Mouse (Mus musculus): Measurements from ENCODE around the gene Rnf151.

Gene Rnf151

DNA sequence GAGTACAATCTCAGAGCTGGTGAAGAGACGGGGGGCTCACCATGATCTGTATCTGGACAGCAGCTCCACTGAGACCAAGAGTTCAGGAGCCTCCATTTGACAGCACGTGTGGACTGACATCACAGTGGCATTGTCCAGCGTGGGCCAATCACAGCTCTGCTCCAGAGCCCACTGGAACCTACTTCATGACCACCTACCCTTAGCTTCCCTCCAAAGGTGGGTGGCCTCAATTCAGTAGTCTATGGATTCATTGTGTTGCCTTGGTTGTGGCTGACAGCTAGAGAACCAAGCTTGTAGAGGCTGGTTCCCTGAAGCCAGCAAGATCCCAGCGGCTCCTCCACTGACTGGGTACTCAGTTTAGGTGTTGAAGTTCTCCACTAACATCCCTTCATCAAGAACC, at the start of gene Rnf151, which contains the start of gene Rps2:
Rnf151 (minus strand) TSS at position 121 of the 400 bp plus-strand sequence.
Rps2 (plus strand) TSS at position 174 of the 400 bp plus-strand sequence.
- DNase-seq (ENCODE audit: low spot score): no peak

DNA sequence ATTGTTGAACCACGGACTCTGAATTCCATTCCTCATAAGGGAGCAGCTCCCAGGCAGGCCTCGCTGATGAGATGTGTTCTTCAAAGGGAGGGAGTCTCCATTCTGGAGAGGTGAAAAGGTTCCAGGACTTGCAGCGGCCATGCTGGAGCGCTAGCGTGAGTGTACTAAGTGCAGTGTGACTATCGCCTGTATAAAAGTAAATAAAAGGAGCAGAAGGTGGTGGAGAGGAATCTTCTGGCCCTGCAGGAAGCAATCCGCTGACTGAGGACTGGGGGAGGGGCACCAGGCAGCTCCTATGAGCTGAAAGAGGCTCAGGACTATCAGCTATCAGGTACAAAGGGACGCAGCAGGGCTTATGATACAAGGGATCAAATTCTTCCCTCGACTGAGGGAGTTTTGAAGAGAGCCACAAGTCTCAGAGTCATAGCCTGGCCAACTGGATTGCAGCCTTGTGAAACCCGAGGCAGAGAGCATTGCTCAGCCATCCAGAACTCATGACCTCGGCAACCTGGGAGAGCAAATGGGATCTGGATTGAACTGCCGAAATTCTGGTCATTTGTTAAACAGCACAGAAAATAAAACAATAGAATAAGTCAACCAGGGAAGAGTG, 48.5 kb upstream of the Rnf151 start:
- no peak for DNase-seq (ENCODE audit: low spot score)

DNA sequence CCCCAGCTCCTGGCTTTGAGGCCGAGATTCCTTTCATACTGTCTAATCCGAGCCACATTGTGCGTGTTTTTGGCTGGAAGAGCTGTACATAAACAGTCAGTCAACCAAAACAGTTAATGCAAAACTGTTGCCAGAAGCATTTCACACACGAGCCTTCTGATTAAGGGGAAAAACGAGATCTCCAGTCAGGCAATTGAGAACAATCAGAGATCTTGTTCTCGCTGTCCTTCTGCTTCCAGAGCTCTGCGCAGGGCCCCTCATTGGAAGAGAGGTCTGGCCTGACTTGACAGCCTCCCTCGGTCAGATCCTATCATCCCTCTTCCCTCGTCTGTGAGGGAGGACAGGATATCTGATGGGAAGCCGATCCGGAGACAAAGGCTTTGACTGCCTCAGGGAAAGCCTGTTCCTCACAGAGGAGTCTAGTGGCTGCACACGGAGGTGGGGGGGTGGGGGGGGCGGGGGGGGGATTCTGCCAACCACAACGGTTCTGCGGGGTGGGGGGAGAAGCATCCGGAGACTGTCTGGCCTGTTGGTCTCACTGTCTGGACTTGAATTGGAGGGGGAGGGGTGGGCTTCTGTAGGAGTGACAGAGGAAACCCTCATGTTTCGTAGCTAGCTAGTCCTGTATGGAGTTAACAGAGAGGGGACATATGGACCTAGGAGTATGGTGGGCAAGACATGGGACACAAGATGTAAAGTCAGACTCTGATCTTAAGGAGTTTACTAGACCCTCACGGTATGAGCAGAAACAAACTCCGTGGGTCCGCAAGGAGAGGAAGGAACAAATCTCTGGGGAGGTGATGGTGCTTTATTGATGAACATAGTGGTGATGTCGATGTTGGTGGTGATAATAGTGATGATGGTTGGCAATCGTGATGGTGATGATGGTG, 47.4 kb upstream of the Rnf151 start:
- peak; percentile 74 for DNase-seq (ENCODE audit: low spot score)

DNA sequence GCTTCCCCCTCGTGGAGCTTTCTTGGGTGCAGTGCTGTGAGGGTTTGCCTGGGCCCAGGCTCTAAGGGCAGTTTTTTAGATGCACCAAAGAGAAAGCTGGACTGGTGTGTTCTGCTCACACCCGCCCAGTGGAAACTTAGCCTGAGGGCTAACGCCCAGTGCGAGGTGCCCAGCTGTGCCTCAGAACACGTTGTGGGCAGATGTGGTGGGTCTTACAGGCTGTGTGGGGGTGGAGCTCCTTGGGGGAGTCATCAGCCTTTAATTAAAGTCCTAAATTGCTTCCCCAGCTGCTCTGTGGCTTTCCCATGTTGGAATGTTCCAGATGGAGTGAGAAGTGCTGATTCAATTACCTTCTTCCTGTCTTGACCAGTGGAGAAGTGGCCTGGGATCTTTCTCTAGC, 43.3 kb upstream of the Rnf151 start:
- DNase-seq (ENCODE audit: low spot score): peak; percentile 71

DNA sequence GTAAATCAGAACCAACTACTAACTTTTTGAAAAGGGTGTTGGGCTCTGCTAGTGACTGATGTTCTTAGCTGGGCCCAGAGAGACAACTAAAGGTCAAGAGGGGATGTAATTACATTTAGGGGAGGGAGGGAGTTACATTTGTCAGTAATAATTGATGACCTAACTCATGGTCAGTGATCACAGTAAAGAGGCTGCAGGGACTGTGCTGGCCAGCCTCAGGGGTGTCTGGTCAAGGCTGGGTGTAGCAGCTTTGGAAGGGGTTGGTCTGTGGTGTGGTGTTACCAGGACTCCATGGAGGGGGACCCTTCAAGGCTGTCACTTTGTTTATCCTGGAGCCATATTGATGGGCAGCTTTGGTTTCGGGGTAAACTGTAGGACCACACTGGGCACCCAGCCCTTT, 39.5 kb upstream of the Rnf151 start:
- DNase-seq (ENCODE audit: low spot score): no peak

DNA sequence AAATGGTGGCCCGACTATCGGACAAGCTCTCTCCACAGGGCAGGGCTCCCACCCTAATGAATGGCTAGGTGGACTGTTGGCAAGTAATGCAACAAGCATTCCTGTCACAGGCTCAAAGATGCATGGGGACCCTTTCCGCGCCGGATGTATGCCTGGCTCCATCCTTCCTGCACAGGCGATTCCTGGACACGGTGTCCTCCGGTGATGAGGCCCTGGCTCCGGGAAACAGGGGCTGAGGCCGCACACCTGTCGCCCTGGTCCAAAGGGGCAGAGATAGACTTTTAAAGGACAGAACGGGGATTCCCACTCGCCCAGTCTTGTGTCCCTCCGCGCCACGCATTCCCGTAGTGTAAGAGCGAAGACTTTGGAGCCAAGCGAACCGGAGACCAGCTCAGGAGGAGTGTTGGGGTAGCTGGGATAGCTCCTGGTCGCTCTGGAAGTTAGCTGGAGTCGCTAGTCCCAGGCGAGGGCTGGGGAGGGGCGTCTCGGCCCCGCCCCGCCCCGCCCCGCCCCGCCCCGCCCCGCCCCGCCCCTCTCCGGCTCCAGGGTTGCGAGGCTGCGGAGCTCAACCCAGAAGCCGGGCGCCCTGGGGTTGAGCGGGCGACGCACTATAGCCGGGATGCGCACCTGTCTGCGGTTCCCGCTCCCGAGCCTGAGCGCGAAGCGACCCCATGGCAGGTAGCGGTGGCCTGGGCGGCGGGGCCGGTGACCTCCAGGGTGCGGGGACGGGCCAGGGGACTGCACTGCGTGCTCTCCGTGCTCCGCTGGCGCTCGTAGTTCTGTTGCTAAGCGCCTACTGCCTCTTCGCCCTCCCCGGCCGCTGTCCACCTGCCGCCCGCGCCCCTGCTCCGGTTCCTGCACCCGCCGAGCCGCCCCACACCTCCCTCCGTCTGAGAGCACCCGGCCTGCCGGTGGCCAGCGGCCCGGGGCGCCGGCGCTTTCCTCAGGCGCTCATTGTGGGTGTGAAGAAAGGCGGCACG, 34.8 kb upstream of the Rnf151 start, which contains the start of gene Hs3st6:
Hs3st6 (plus strand) TSS at position 574 of the 980 bp plus-strand sequence.
- DNase-seq (ENCODE audit: low spot score): peak; percentile 72

DNA sequence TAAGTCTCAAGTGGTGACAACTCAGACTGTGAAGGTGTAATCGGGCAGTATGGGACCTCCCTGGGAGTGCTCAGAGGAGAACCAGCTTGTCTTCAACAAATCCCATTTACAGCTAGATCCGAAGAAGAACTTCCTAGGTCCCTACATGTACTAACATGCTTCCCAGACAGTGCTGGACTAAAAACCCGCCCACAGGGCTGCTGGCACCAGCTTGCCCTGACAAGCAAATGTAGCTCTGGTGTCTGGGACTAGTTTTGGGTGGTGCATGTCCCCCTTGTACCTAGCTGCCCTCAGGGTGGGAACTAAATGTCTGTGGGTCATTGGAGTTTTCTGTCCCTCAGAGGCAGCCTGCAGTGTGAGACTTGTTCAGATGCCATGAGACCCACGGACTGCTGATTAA, 33.7 kb upstream of the Rnf151 start:
- DNase-seq (ENCODE audit: low spot score): no peak

DNA sequence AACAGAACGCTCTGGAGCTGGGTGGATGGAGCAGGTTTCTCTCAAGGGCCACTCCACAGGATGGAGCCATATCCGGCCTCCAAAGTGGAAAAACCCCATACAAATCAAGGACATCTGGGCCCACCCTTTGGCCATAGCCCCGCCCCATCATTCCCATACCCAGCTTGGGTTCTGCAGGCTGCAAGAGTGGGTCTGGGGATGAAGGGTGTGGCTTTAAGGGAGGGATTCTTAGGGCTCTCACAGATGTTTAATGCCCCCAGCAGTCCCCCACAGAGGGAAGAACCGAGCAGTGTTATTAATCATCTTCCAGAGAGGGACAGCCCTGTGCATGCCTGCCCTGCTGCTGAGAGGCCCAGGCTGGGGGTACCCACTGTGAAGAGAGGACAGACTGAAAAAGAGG, 29.1 kb upstream of the Rnf151 start:
- no peak for DNase-seq (ENCODE audit: low spot score)

DNA sequence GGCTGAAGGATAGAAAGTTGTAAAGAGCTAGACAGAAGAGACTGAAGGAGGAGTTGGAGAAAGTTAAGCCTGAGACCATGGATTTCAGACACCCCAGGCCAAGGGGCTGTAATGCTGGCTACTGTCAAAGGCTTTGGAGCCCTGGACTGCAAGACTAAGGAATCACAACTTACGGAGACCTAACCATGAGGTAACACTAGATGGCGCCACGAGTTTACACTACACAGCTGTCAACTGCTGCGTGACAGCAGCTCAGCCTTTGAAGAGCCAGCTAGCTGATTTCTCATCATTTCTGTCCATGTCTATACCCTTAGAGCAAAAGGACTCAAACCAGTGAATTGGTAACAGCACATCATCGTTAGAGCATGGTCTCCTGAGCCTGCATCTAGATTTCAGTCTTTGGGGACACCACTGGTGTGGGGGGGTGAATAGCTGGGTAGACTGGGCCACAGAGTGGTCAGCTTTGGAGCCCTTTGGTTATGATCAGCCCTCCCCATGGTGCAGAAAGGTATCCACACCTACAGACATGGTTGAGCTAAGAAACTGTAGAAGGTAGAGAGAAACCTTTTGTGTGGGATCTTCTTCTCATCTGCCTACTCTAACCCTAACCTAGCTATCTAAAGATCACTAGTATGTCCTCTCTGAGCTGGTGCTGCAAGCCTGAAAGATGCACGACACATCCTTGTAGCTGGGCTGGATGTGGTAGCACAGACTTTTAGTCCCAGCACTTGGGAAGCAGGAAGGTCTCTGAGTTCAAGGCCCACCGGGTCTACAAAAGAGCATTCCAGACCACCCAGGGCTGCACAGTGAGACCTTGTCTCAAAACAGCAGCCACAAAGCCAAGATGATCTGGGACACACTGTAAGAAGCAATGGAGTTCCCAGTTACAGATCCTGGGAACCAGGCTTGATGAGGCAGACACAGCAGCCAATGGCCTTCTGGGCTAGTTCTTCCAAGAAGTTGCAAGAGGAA, 27.9 kb upstream of the Rnf151 start:
- peak; percentile 94 for DNase-seq (ENCODE audit: low spot score)

DNA sequence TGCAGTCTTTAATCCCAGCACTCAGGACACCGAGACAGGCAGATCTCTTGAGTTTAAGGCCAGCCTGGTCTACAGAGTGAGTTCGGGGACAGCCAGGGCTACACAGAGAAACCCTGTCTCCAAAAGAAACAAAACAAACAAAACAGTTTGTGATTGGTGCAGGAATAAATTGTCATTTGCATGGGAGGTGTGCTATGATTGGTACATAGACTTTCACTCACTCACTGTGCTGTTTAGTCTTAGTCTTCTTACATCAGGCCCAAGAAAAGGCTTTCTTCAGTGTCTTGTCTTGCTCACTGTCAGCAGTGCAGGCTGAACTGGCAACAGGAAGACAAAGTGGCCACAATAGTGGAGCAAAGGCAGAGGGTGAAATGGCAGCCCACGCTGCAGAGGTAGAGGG, 26.5 kb upstream of the Rnf151 start:
- no peak for DNase-seq (ENCODE audit: low spot score)

DNA sequence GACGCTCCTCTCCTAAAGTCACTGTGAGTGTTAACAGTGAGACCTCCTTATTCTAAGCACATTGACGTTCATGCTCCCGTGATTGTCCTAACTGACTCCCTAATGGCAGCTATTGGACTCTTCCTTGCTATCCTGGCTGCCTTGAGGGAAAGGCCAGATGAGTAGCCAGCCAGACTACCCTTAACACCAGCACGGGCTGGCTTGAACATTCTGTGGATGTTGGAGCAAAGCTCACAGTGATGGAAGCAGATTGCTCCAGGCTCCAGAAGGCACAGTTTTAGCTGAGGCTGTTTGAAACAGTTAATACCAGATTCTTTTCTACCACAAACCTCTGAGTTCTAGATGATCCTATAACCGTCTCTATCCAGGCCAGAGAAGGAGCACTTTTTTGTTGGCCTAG, 26.0 kb upstream of the Rnf151 start:
- no peak for DNase-seq (ENCODE audit: low spot score)

DNA sequence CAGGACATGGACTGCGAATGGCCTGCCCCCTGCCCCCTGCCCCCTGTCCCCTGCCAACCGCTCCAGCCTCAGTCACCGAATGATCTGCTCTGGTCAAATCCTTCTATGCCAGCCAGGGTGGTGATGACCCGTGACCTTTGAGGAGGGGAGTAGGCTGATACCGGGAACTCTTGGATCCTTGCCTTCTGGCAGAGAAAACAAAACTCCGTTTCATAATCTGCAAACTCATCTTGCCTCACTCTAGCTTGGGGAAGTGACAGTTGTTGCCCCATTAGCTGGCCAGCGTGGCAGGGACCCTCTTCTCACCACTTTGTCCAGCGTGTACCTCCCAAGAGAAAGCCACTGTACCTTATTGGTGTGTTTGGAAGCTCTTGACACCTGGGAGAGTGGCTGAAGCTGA, 24.4 kb upstream of the Rnf151 start:
- DNase-seq (ENCODE audit: low spot score): no peak

DNA sequence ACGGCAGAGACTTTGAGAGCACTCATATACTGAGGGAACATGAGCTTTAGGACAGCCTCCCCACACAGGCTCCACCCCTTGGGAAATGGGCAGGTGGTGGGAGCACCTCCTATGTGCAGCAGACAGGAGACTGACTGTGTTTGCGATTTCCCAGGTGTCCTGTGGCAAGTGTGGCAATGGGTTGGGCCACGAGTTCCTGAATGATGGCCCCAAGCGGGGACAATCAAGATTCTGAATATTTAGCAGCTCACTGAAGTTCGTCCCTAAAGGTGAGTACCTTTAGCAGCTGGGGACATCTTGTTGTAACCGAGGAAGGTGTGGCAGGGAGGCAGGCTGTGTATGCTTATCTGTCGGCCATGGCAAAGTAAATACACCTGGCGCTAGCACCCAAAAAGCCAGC, 22.1 kb upstream of the Rnf151 start:
- no peak for DNase-seq (ENCODE audit: low spot score)

DNA sequence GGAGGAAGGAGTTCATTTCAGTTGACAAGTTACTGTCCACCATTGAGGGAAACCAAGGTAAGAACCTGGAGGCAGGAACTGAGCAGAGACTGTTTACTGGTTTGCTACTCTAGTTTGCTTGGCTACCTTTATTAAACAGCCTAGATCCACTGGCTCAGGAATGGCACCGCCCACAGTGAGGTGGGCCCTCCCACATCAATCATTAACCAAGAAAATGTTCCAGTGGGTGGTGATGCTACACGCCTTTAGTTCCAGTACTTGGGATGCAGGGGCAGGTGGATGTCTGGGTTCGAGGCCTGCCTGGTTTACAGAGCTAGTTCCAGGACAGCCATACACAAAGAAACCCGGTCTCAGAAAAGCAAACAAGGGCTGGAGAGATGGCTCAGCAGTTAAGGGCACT, 20.4 kb upstream of the Rnf151 start:
- no peak for DNase-seq (ENCODE audit: low spot score)

DNA sequence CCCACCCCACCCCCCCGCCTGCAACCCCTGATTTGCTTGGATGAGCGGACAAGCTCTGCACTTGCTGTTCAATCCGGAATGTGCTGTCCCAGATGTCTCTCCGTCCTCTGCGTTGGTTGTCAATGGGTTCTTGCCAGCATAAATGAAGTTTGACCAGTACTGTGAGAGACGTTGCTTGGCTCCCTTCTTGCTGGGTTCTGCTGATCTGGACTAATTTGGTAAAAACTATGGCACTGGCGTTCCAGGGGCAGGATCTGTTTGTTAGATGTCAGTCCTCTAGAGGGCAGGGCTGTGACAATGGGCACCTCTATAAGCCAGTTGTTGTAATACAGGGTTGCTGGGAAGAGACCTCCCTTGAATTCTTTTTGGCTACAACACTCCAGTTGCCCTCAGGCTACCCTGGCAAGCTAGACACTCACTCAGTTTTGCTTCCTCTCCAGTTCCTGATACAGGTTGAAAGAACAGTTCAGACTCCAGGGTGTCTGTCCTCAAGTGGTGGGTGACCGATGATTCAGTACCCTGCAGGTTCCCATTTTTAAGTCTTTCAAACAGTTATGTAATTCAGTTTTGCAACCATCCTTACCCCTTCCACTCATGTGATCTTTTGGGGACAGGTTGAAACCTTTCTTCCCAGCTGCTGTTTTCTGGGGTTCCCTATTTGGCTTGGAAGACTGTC, 19.4 kb upstream of the Rnf151 start:
- no peak for DNase-seq (ENCODE audit: low spot score)

DNA sequence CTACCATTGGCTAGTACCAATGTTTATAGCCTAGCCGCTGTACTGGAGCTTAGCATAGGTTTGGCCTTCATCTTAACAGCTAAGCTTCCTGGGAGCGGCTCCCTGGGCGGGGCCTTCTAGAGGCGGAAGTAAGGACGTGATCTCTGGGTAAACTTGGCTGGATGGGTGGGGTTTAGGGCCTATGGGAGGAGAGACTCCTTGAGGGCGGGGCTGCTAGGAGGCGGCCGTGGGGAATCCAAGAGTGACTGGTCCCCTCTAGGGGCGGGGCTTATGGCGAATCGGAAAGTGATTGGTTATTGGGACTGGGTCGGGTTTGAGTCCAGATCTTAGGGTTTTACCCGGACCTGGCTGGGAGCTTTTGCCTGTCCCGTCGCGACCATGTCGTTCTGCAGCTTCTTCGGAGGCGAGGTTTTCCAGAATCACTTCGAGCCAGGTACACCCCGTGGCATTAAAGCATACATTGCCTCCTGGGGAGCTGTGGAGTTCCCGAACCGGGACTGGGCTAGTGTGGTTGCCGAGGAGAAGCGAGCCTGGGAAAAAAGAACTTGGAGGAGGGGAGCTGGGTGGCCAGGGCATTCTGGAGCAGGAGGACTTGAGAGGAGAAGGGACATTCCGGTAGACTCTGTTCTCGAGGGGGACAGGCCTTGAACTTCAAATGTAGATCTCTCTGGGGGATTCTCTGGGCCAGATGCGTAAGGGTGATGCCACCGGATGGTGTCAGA, 18.6 kb upstream of the Rnf151 start, which contains the start of gene Msrb1:
Msrb1 (plus strand) TSS at position 313 of the 722 bp plus-strand sequence.
- DNase-seq (ENCODE audit: low spot score): peak; percentile 83

DNA sequence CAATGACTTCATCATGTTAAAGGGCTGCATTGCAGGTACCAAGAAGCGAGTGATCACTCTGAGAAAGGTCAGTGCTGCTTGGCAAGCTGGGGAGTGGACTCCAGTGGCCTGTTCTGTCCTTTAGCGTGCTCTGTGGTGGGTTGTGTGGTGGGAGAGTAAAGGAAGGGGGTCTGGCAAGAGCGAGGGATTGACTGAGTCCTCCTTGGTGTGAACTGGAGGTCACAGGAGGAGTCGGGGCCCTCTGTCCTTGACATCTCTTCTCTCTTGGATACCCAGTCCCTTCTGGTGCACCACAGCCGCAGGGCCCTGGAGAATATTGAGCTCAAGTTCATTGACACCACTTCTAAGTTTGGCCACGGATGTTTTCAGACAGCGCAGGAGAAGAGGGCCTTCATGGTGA, 17.6 kb upstream of the Rnf151 start:
- no peak for DNase-seq (ENCODE audit: low spot score)

DNA sequence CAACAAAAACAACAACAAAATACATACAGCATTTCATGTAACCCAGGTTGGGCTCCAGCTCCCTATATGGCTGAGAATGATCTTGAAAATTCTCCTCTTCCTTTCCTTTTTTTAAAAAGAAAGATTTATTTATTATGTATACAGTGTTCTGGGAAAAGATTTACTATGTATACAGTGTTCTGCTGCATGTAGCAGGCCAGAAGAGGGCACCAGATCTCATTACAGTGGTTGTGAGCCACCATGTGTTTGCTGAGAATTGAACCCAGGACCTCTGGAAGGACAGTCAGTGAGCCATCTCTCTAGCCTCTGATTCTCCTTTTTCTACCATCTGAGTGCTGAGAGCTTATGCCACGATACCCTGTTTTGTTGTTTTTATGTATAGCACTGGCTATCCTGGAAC, 16.6 kb upstream of the Rnf151 start:
- no peak for DNase-seq (ENCODE audit: low spot score)

DNA sequence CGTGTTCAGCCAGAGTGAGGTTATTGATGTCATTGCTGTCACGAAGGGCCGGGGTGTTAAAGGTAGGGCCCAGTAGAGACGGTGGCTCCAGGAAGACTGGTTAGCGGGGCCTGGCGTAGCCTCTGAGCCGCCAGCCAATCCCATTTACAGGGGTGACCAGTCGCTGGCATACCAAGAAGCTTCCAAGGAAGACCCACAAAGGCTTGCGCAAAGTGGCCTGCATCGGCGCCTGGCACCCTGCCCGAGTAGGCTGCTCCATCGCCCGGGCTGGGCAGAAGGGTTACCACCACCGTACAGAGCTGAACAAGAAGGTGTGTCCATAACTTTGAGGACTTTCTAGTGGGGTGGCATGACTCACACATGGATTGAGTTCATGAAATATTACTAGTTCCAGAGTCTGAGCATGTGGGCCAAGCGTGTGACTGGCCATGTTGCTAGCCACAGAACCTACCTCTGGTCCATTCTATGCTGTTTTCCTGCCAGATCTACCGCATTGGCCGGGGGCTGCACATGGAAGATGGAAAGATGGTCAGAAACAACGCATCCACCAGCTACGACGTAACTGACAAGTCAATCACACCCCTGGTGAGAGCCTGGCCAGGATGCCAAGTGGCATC, 15.7 kb upstream of the Rnf151 start:
- DNase-seq (ENCODE audit: low spot score): no peak

Data from MN1 (cell line).